Mouse (Mus musculus) ES-E14 (cell line): ENCODE measurements around the gene Esrra.

ENCODE experiments used
- CHD2 ChIP-seq: IDR thresholded peaks from 2 replicates; pipeline ENCODE4 v1.6.1; 2014; ENCODE audit warnings: mild to moderate bottlenecking, low read depth, low read length, inconsistent platforms
- MAFK ChIP-seq: IDR thresholded peaks from 2 replicates; pipeline ENCODE4 v1.6.1; 2014; ENCODE audit warnings: mild to moderate bottlenecking, low read depth, low read length, inconsistent platforms; ENCODE audit not compliant: insufficient read depth
- ZC3H11A ChIP-seq: IDR thresholded peaks from 2 replicates; pipeline ENCODE4 v1.6.1; 2012; ENCODE audit warnings: low read depth, mild to moderate bottlenecking, inconsistent platforms, low read length, borderline replicate concordance
- ZNF384 ChIP-seq: IDR thresholded peaks from 2 replicates; pipeline ENCODE4 v1.6.1; 2012; ENCODE audit warnings: low read depth, low read length, inconsistent platforms

GRCm38 (mm10) chr19:6939106-6940002 lies 17.7 kb upstream of the Esrra start:
- TF ChIP-seq ZC3H11A (no peak), ZNF384 (no peak), CHD2 (no peak), MAFK (no peak)
